Mouse (Mus musculus) forebrain, embryonic 15.5 days (tissue): Measurements from ENCODE around the gene Rln3. TPM values are rescaled to one million over a fixed set of nuclear protein-coding genes. Genes with fewer than 3 reads are reported as not detected.

ENCODE experiments used
- ATAC-seq: fragments of 200-750 bp; cut with Nextera tagmentation; replicated peaks from 2 replicates; pipeline ENCODE4 v1.8.0; 2017; ENCODE audit warnings: mild to moderate bottlenecking, moderate TSS enrichment, moderate library complexity
- H3K27ac ChIP-seq: fragments of 300-500 bp; sonication (generic); replicated peaks from 2 replicates; pipeline ENCODE4 v1.5.1; 2015; ENCODE audit warnings: mild to moderate bottlenecking, inconsistent platforms
- H3K27me3 ChIP-seq: fragments of 300-500 bp; sonication (generic); 2 replicates; pipeline ENCODE4 v1.6.1; 2015; ENCODE audit warnings: inconsistent platforms
- H3K36me3 ChIP-seq: fragments of 300-500 bp; sonication (generic); 2 replicates; pipeline ENCODE4 v1.6.1; 2015; ENCODE audit warnings: mild to moderate bottlenecking, inconsistent platforms
- H3K4me1 ChIP-seq: fragments of 300-500 bp; sonication (generic); 2 replicates; pipeline ENCODE4 v1.6.1; 2015; ENCODE audit warnings: inconsistent platforms
- H3K4me2 ChIP-seq: fragments of 300-500 bp; sonication (generic); replicated peaks from 2 replicates; pipeline ENCODE4 v1.6.1; 2015; ENCODE audit warnings: mild to moderate bottlenecking, inconsistent platforms
- H3K4me3 ChIP-seq: fragments of 300-500 bp; sonication (generic); 2 replicates; pipeline ENCODE4 v1.5.1; 2015; ENCODE audit warnings: mild to moderate bottlenecking, inconsistent platforms
- H3K9ac ChIP-seq: fragments of 300-500 bp; sonication (generic); replicated peaks from 2 replicates; pipeline ENCODE4 v1.6.1; 2015; ENCODE audit warnings: mild to moderate bottlenecking, inconsistent platforms
- H3K9me3 ChIP-seq: fragments of 300-500 bp; sonication (generic); 2 replicates; pipeline ENCODE4 v1.6.1; 2016; ENCODE audit warnings: inconsistent platforms
- WGBS: fragments of 180-500 bp; shearing (Covaris S2); methylation state at CpG from one replicate; pipeline ENCODE4 v1.1.7; 2015; ENCODE audit warnings: mixed read lengths; 5-methylcytosine and 5-hydroxymethylcytosine counted together
- polyA plus RNA-seq: library from polyadenylated mRNA; unstranded; fragments of >200 nt; fragmentation: Nextera tagmentation; extraction: Ambion mirVana; gene quantifications from 2 replicates; pipeline ENCODE4 v1.2.1, GENCODE M21; 2015

Gene Rln3
- polyA plus RNA-seq, 1 experiment from 2014 or later: not detected

GRCm38 (mm10) chr8:84063861-84064610 is 19.2 kb upstream of the Rln3 start:
- no peak for ATAC-seq
- no peak overlapping the region for H3K4me3 ChIP-seq
- no peaks in the 10 kb centered on the region for H3K36me3 ChIP-seq
- H3K27ac ChIP-seq: no peak overlapping the region
- 80% methylated on average over 8 of the region's 8 CpGs for WGBS
- H3K9me3 ChIP-seq: no peaks in the 10 kb centered on the region
- H3K4me1 ChIP-seq: peaks cover 22% of the 10 kb centered on the region
- no peak overlapping the region for H3K9ac ChIP-seq
- no peak overlapping the region for H3K4me2 ChIP-seq
- no peaks in the 10 kb centered on the region for H3K27me3 ChIP-seq

- H3K9me3 ChIP-seq: no peaks in the 10 kb centered on the region
- ATAC-seq: no peak
- no peaks in the 10 kb centered on the region for H3K27me3 ChIP-seq
- H3K4me2 ChIP-seq: no peak overlapping the region
- H3K9ac ChIP-seq: no peak overlapping the region
- H3K36me3 ChIP-seq: no peaks in the 10 kb centered on the region
- WGBS: 84% methylated on average over 2 of the region's 2 CpGs
- H3K27ac ChIP-seq: no peak overlapping the region
- no peak overlapping the region for H3K4me3 ChIP-seq
- H3K4me1 ChIP-seq: no peaks in the 10 kb centered on the region
These were observed 15.4 kb upstream of the Rln3 start for GRCm38 (mm10) chr8:84060245-84060644.

GRCm38 (mm10) chr8:84059226-84059625 is 14.4 kb upstream of the Rln3 start:
- ATAC-seq: no peak
- 95% methylated on average over 2 of the region's 2 CpGs for WGBS

GRCm38 (mm10) chr8:84057827-84058226 is 13.0 kb upstream of the Rln3 start:
- H3K4me1 ChIP-seq: no peaks in the 10 kb centered on the region
- H3K27ac ChIP-seq: no peak overlapping the region
- H3K4me3 ChIP-seq: no peak overlapping the region
- no peak overlapping the region for H3K4me2 ChIP-seq
- ATAC-seq: no peak
- no peaks in the 10 kb centered on the region for H3K27me3 ChIP-seq
- 76% methylated on average over 1 of the region's 1 CpGs for WGBS
- H3K9me3 ChIP-seq: no peaks in the 10 kb centered on the region
- no peak overlapping the region for H3K9ac ChIP-seq
- H3K36me3 ChIP-seq: no peaks in the 10 kb centered on the region

More at GRCm38 (mm10) chr8:84059226-84059625, 14.4 kb upstream of the Rln3 start:
- H3K4me2 ChIP-seq: no peak overlapping the region
- H3K4me1 ChIP-seq: no peaks in the 10 kb centered on the region
- H3K9me3 ChIP-seq: no peaks in the 10 kb centered on the region
- no peak overlapping the region for H3K9ac ChIP-seq
- H3K4me3 ChIP-seq: no peak overlapping the region
- no peaks in the 10 kb centered on the region for H3K27me3 ChIP-seq
- H3K36me3 ChIP-seq: no peaks in the 10 kb centered on the region
- no peak overlapping the region for H3K27ac ChIP-seq

- H3K27ac ChIP-seq: no peak overlapping the region
- no peaks in the 10 kb centered on the region for H3K4me1 ChIP-seq
- H3K27me3 ChIP-seq: no peaks in the 10 kb centered on the region
- no peaks in the 10 kb centered on the region for H3K9me3 ChIP-seq
- H3K4me3 ChIP-seq: no peak overlapping the region
- no peak overlapping the region for H3K4me2 ChIP-seq
- no peaks in the 10 kb centered on the region for H3K36me3 ChIP-seq
- H3K9ac ChIP-seq: no peak overlapping the region
- WGBS: 94% methylated on average over 5 of the region's 5 CpGs
- ATAC-seq: no peak
These were observed 8.4 kb upstream of the Rln3 start for GRCm38 (mm10) chr8:84053229-84053628.

- Histone ChIP-seq H3K36me3 (no peaks in the 10 kb centered on the region), H3K4me3 (no peak overlapping the region), H3K4me1 (no peaks in the 10 kb centered on the region), H3K4me2 (no peak overlapping the region), H3K27ac (no peak overlapping the region), H3K9ac (no peak overlapping the region), H3K9me3 (no peaks in the 10 kb centered on the region), H3K27me3 (no peaks in the 10 kb centered on the region)
- 77% methylated on average over 3 of the region's 3 CpGs for WGBS
- ATAC-seq: no peak
These were observed 7.9 kb upstream of the Rln3 start for GRCm38 (mm10) chr8:84052746-84053145.

- whole genome bisulfite sequencing: 83% methylated on average over 5 of the region's 5 CpGs
- no peak for ATAC-seq
These were observed 3.4 kb upstream of the Rln3 start for GRCm38 (mm10) chr8:84048171-84048570.

GRCm38 (mm10) chr8:84046505-84046904 is 1.7 kb upstream of the Rln3 start:
- Histone ChIP-seq H3K9ac (no peak overlapping the region), H3K4me2 (no peak overlapping the region), H3K36me3 (no peaks in the 10 kb centered on the region), H3K27ac (no peak overlapping the region), H3K4me1 (peaks cover 17% of the 10 kb centered on the region), H3K9me3 (no peaks in the 10 kb centered on the region), H3K4me3 (no peak overlapping the region), H3K27me3 (peaks cover 42% of the 10 kb centered on the region)
- no peak for ATAC-seq
- 77% methylated on average over 3 of the region's 3 CpGs for WGBS

More at GRCm38 (mm10) chr8:84048171-84048570, 3.4 kb upstream of the Rln3 start:
- Histone ChIP-seq H3K4me2 (no peak overlapping the region), H3K4me3 (no peak overlapping the region), H3K9ac (no peak overlapping the region), H3K9me3 (no peaks in the 10 kb centered on the region), H3K27ac (no peak overlapping the region), H3K4me1 (0 out of 2 replicates have a peak, but pooled peaks cover 3% of the 10 kb centered on the region), H3K27me3 (peaks cover 27% of the 10 kb centered on the region), H3K36me3 (no peaks in the 10 kb centered on the region)

GRCm38 (mm10) chr8:84044103-84044502 is 697 bp downstream of the Rln3 start:
- WGBS: 2% methylated on average over 7 of the region's 7 CpGs
- no peak for ATAC-seq
- H3K4me2 ChIP-seq: no peak overlapping the region
- no peak overlapping the region for H3K4me3 ChIP-seq
- H3K9ac ChIP-seq: no peak overlapping the region
- no peak overlapping the region for H3K27ac ChIP-seq
- peaks cover 17% of the 10 kb centered on the region for H3K4me1 ChIP-seq
- H3K27me3 ChIP-seq: peaks cover 50% of the 10 kb centered on the region
- no peaks in the 10 kb centered on the region for H3K9me3 ChIP-seq
- no peaks in the 10 kb centered on the region for H3K36me3 ChIP-seq

GRCm38 (mm10) chr8:84042948-84043342 is 1.9 kb downstream of the Rln3 start:
- no peaks in the 10 kb centered on the region for H3K36me3 ChIP-seq
- no peak for ATAC-seq
- no peak overlapping the region for H3K4me3 ChIP-seq
- WGBS: 45% methylated on average over 12 of the region's 12 CpGs
- peak overlapping the region; percentile 63; the same call in 1 of the 2 replicates for H3K4me2 ChIP-seq
- no peak overlapping the region for H3K9ac ChIP-seq
- no peaks in the 10 kb centered on the region for H3K9me3 ChIP-seq
- H3K27ac ChIP-seq: no peak overlapping the region
- peaks cover 17% of the 10 kb centered on the region for H3K4me1 ChIP-seq
- H3K27me3 ChIP-seq: peaks cover 59% of the 10 kb centered on the region

GRCm38 (mm10) chr8:84042066-84042947 is 2.5 kb downstream of the Rln3 start, which contains the start of gene Il27ra:
TSS of gene Il27ra (minus strand) at chr8:84042589.
- peaks cover 61% of the 10 kb centered on the region for H3K27me3 ChIP-seq

GRCm38 (mm10) chr8:84039050-84039449 is 5.8 kb downstream of the Rln3 start:
- no peak overlapping the region for H3K4me3 ChIP-seq
- no peaks in the 10 kb centered on the region for H3K36me3 ChIP-seq
- ATAC-seq: 0 out of 2 replicates have a peak, but pooled peaks have one; percentile 29
- H3K27ac ChIP-seq: no peak overlapping the region
- peaks cover 14% of the 10 kb centered on the region for H3K4me1 ChIP-seq
- H3K9me3 ChIP-seq: no peaks in the 10 kb centered on the region
- peaks cover 48% of the 10 kb centered on the region for H3K27me3 ChIP-seq
- 9% methylated on average over 5 of the region's 5 CpGs for WGBS
- H3K9ac ChIP-seq: no peak overlapping the region
- no peak overlapping the region for H3K4me2 ChIP-seq

More at GRCm38 (mm10) chr8:84042066-84042947, 2.5 kb downstream of the Rln3 start, which contains the start of gene Il27ra:
- Histone ChIP-seq H3K9me3 (no peaks in the 10 kb centered on the region), H3K4me1 (peaks cover 17% of the 10 kb centered on the region), H3K36me3 (no peaks in the 10 kb centered on the region), H3K27ac (no peak within 1 kb of the TSS), H3K9ac (peak within 1 kb of the TSS; percentile 30; the same call in 1 of the 2 replicates), H3K4me2 (peak within 1 kb of the TSS; percentile 63), H3K4me3 (peak within 1 kb of the TSS; percentile 33)
- ATAC-seq: 0 out of 2 replicates have a peak, but pooled peaks have one; percentile 38
- 6% methylated on average over 40 of the region's 40 CpGs for WGBS
